Mouse (Mus musculus) urinary bladder, postnatal 4 days (tissue): ENCODE measurements around the gene Rps6ka1.
"Not testable (repeated sequence)": the region's sequence is repeated elsewhere in the genome, so short reads cannot be mapped to it uniquely, and the experiment has no call there.

Source experiments
- DNase-seq, 2 experiments: peaks; one replicate each; pipeline ENCODE4 v3.0.0; 2021 to 2022; ENCODE audit warnings: low spot score in 2 of 2

Rps6ka1 gene

GRCm38 (mm10) chr4:133863795-133864379, 23.7 kb downstream of the Rps6ka1 start:
- DNase-seq: no peak

GRCm38 (mm10) chr4:133857527-133857926, 30.1 kb downstream of the Rps6ka1 start:
- no peak for DNase-seq

DNA sequence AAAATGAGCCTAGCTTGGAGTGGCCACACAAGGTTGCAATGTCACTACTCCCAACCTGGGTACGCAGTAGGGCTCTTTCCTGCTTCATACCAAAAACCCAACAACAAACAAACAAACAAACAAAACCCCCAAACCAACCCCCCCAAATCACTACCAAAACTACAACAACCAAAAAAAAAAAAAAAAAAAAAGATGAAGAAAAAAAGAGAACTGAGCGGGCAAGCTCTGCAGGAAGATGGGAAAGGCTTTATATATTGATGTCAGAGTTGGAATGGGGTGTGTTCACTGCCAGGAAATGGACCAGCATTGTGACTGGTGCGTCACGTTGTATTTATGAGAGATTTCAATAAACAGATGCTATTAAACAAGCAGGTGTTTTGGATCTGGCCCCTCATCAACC, 33.0 kb downstream of the Rps6ka1 start:
- no peak for DNase-seq

GRCm38 (mm10) chr4:133853630-133854029, 34.0 kb downstream of the Rps6ka1 start:
- DNase-seq: no peak

DNA sequence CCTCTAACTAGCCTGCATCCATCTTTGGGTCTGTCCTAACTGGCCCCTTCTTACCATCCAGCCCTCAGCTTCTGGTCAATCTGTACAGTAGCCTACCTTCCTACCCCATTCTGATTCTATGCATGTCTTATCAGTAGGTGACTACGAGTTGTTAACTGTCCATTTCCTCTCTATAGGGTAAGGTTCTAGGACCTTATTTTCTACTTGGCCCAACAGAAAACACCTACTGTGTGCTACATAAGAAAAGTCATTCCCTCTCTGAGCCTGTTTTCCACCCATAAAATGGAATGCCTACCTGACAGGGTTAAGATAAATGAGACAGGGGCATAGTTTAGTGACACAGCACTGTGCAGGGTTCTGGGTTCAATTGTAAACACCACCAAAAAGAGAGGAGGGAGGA, 41.0 kb downstream of the Rps6ka1 start:
- no peak for DNase-seq

GRCm38 (mm10) chr4:133845060-133845459, 42.5 kb downstream of the Rps6ka1 start:
- DNase-seq: no peak

DNA sequence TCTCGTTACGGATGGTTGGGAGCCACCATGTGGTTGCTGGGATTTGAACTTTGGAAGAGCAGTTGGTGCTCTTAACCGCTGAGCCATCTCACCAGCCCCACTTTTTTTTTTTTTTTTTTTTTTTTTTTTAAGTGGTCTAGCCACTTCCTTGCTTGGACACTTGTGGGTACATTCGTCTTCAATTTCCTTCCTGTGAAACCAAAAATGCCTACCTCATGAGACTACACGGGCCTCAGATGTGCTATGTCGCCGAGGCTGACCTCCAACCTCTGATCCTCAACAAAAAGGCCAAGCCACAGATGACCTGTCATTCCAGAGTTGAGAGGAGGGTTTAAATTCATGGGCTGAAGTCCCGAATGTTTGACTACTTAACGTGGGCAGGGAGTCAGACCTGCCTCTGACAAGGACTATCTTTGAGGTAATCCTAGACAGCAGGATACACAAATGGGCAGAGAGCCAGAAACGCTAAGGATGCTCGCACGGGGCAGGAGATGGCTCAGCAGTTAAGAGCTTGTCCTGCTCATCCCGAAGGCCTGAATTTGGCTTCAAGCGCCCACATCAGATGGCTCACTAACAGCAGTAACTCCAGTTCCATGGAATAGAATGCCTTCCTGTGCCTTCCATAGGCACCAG, 43.3 kb downstream of the Rps6ka1 start:
- no peak for DNase-seq

DNA sequence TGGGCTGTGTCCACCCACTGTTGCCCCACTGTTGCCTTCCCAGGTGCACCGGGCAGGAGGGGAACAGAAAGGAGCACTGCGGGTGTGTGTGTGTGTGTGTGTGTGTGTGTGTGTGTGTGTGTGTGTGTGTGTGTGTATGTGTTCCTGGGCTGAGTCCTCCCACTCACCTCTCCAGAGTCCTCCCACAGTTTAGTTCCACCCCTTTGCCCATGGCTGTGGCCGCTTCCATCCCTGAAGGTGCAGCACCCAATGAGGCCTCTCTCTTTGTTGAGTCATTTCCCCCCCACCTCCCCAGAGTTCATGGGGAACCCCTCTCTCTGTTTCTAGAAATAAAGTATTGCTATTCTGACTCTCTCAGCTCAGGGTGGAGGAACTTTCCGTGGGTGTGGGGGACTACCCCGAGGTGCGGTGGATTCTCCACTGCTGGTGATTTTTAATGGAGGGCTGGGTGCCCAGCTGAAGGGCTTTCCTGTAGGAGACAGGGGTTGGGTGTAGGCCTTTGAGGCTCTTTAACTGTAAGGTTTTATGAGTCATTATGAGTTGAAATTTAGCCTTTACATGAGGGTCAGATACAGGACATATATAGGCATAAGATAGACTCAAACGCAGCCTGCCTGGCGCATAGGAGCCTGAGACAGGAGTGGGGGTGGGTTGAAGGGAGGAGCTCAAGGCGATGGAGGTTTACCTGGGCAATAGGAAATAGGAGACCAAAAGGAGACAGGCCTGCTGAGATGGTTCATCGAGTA, 44.4 kb downstream of the Rps6ka1 start:
- no peak for DNase-seq

DNA sequence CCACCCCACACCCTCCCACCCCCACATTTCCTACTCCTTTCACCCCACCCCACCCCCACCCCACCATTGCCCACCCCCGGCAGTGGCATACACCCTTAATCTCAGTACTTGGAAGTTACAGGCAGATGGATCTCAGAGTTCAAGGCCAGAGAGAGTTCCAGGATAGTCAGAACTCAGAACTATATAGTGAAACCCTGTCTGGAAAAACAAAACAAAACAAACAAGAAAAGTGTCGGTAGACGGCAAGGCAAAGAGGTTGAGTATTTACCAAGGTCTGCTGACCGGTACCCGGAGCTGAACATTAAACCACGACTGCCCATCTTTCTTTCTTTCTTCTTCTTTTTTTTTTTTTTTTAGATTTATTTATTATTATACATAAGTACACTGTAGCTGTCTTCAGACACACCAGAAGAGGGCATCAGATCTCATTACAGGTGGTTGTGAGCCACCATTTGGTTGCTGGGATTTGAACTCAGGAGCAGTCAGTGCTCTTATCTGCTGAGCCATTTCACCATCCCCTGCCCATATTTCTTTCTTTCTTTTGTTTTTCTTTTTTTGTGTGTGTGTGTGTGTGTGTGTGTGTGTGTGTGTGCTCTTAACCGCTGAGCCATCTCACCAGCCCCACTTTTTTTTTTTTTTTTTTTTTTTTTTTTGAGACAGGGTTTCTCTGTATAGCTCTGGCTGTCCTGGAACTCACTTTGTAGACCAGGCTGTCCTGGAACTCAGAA, 45.7 kb downstream of the Rps6ka1 start:
- not testable (repeated sequence) for DNase-seq

DNA sequence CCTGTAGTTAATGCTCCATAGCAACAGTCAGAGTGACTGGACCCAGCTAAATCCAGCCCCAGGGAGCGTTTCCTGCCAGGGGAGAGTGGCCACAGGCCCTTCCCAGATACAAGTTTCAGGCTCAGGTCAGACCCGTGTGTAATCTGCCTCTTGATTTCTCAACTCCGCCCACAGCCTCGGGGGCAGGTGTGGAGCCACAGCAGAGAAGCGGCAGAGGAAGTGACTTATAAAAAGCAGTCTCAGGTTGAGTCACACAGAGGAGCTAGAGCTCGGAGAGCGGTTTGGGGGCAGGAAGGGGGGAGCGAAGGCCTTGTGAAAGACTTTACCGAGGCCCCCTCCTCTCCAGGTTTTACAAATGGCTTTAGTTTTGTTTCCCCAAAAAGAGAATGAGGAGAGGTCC, 46.6 kb downstream of the Rps6ka1 start:
- DNase-seq: no peak

DNA sequence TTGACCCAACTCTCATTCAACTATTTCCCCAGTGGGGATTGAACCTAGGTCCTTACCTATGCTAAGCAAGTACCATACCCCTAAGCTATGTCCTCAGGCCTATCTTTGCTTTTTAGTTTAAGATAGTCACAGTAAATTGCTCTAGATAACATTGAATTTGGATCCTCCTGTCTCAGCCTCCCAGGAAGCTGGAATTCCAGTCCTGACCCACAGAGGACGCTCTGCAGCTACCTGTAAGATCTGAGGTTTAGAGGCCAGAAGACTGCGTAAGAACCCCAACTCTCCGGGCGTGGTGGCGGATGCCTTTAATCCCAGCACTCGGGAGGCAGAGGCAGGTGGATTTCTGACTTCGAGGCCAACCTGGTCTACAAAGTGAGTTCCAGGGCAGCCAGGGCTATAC, 47.1 kb downstream of the Rps6ka1 start:
- DNase-seq: no peak

GRCm38 (mm10) chr4:133839385-133839826, 48.2 kb downstream of the Rps6ka1 start:
- DNase-seq: no peak

GRCm38 (mm10) chr4:133836575-133836974, 51.0 kb downstream of the Rps6ka1 start:
- no peak for DNase-seq

GRCm38 (mm10) chr4:133835211-133835610, 52.4 kb downstream of the Rps6ka1 start:
- DNase-seq: no peak

DNA sequence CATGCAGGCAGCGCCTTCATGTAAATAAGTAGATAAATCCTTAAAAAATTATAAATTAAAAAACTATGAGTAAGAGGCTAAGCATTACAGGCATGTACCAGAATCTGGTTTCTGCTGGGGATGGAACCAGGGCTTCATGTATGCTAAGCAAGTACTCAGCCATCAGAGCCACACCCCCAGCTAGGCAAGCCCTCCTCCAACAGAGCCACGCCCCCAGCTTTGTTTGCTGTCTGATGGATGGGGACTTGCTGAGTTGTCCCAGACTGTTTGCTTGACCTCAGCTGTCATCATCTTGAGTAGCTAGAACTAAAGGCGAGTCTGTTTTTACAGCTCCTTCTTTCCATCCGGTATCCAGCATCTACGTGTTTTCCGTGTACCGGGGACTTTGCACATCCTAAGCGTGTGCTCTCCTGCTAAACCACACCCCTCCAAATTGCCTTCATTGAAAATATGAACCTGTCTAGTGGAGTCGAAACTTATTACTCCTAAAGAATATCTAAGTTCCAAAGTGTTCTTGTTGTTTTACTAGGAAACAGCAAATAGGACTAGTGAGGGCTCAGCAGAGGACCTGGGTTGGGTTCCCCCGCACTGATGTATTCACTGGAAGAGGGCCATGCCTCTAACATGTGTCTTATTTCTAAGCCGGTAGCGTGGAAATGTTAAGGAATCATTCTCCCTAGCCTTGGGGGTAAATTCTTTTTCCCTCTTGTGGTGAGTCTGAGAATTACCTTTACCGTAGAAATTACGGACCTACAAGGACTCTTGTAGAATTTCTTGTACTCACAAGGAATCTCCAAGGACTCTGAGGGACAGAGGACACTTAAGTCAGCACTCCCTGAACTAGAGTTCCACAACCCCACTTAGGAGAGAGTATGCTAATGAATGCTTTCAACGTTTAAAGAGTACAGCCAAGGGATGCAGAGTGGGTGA, 54.4 kb downstream of the Rps6ka1 start:
- no peak for DNase-seq

- no peak for DNase-seq
Observed at GRCm38 (mm10) chr4:133830453-133830852, 57.1 kb downstream of the Rps6ka1 start.

GRCm38 (mm10) chr4:133829281-133830070, 58.1 kb downstream of the Rps6ka1 start:
- peak; percentile 42 to 77 for DNase-seq

GRCm38 (mm10) chr4:133827887-133828794, 59.5 kb downstream of the Rps6ka1 start:
- DNase-seq: no peak

DNA sequence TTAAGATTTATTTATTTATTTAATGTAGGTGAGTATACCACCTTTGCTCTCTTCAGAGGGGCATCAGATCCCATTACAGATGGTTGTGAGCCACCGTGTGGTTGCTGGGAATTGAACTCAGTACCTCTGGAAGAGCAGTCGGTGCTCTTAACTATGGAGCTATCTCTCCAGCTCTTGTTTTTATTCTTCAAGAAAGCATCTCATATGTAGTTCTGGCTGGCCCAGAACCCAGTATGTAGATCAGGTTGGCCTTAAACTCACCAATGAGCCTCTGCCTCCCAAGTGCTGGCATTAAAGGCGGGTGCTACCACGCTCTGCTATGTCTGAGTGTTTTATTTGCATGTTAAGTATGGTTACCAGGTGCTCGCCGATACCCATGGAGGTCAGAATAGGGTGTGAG, 60.2 kb downstream of the Rps6ka1 start:
- no peak for DNase-seq
